Mouse (Mus musculus): ENCODE data around the gene Galr3.
A peak's percentile ranks its signal among the peaks of the same experiment; 100 is the strongest.
"Not testable (repeated sequence)": the region's sequence is repeated elsewhere in the genome, so short reads cannot be mapped to it uniquely, and the experiment has no call there.

Gene Galr3

GRCm38 (mm10) chr15:79026511-79027290 lies 15.0 kb upstream of the Galr3 start:
- DNase-seq (ENCODE audit: low read depth) = peak; percentile 33

DNA sequence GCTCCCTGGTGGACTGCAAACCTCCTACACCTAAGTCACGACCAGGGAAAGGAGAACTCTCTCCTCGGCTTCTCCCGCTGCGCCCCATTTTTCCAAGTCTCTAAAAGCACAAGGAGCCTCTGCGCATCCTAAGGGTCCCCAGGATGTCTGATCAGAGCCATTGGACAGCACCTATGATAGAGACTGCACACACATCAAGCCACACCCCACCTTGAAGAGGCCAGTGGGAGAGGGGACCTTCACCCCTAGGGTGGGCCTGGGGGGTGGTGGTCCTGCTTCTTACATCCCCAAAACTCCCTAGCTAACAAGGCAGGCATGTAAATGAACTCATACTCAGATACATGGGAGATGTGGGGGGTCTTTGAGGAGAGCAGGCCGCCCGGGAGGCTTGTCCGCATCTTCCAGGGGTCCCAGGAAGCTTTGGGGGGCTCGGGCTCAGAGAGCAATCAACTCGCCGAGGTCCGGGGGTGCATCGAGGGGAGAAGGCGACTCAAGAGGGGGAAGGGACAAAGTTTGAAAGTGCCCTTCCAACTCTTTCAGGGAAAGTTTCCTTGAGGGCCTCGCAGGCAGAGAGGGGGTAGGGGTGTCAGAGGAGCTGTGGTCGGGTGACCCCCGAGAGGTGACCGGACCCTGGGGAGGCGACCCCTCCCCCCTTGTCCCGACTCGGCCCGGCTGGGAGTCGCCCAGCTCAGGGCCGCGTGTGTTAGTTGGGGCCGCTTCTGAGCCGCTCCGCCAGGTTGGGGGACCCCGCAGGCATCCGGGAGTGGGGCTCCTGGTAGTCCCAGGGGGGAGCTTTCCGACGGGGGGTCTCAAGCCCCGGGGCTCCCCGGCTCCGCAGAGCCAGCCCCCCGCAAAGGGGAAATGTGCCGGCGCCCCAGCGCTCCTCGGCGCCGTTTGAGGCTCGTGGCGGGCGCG lies 14.1 kb upstream of the Galr3 start:
- peak; percentile 53 for DNase-seq (ENCODE audit: low read depth)

GRCm38 (mm10) chr15:79028237-79028738 lies 13.4 kb upstream of the Galr3 start, which contains the start of gene H1f0:
Gene H1f0 (plus strand): TSS chr15:79028450.
- peak; percentile 96 for DNase-seq (ENCODE audit: low read depth)

GRCm38 (mm10) chr15:79028823-79029484 lies 12.7 kb upstream of the Galr3 start:
- DNase-seq (ENCODE audit: low read depth) = peak; percentile 47

DNA sequence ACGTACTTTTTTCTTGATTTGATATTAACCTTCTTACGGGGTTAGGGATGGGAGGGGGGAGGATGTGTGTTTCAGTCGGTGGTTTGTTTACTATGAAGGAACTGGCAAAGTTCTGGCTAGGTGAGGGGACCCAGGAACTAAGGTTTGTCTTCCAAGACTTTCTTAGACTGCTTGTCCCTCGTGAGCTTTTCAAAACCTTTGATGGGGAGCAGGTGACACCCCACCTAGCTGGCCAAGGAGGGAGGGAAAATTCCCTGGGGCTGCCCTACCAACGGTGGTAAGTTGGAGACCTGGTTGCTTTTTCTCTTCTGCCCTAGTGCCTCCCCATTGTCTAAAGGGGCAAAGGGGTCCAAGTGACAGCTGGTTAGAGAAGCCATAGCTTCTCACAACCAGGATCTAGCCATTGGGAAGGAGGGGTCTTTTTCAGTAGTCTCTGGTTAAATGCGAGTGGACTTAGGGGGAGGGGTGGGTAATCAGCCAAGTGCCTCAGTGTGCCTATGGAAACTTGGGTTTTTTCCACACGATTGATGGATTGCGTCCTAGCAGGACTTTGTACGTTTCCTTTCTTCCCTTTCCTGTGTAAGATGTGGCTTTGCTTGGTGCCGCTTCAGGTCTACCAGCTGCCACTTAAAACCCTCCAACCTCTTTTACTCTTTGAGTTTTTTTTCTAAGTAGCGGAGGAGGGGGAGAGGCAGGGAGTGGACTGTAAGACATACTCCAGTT lies 12.0 kb upstream of the Galr3 start:
- peak; percentile 56 for DNase-seq (ENCODE audit: low read depth)

- peak; percentile 97 for DNase-seq (ENCODE audit: low read depth)
Measured at GRCm38 (mm10) chr15:79030551-79031435, 10.9 kb upstream of the Galr3 start.

DNA sequence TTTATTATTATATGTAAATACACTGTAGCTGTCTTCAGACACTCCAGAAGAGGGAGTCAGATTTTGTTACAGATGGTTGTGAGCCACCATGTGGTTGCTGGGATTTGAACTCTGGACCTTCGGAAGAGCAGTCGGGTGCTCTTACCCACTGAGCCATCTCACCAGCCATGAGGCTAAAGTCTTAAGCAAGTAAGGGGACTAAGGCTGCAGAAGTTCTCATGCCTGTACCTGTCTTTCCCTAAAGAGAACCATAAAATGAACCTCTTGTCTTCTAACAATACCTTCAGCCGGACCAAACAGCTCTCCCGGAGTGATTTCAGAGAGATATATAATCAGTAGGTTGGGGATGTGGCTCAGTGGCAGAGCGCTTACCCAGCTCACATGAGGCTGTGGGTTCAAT lies 9.8 kb upstream of the Galr3 start:
- DNase-seq (ENCODE audit: low read depth) = not testable (repeated sequence)

- DNase-seq (ENCODE audit: low read depth) = peak; percentile 92
Measured at GRCm38 (mm10) chr15:79037913-79038328, 3.8 kb upstream of the Galr3 start.

DNA sequence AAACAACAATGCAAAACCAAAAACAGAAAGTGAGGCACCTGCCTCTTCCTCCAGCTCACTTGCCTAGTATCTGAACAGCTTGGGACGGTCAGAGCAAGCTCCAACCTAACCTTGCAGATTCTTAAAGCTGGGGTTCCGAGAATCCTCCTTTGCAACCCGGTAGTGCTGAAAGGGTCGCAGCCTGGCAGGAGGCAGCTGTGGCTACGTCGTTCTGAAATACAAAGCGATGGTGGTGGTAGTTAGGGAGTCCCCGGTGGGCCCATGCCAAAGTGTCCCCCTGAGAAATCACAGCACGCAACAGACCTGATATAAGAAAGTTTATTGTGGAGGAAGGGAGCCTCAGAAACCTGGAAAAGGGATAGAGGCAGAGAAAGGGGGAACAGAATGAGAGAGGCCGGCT lies 3.4 kb upstream of the Galr3 start:
- no peak for DNase-seq (ENCODE audit: low read depth)

DNA sequence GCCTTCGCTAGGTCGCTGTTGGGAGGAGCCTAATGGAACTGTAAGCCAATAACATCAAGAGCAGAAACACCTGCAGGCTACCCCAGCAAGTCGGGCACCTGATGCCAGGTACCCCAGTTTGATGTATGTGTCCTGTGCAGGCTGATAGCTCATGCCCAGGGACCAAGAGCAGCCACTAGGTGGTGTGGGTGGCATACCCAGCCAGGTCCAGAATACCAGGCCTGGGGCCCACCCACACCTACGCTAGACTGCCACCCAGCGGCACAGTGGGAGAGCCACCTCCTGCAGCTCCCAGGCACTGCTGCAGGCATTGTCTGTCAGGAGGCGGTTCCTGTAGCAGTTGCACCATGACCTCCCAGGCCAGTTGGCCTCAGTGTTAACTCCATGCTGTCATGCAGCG lies 2.8 kb upstream of the Galr3 start:
- peak; percentile 80 for DNase-seq (ENCODE audit: low read depth)

DNA sequence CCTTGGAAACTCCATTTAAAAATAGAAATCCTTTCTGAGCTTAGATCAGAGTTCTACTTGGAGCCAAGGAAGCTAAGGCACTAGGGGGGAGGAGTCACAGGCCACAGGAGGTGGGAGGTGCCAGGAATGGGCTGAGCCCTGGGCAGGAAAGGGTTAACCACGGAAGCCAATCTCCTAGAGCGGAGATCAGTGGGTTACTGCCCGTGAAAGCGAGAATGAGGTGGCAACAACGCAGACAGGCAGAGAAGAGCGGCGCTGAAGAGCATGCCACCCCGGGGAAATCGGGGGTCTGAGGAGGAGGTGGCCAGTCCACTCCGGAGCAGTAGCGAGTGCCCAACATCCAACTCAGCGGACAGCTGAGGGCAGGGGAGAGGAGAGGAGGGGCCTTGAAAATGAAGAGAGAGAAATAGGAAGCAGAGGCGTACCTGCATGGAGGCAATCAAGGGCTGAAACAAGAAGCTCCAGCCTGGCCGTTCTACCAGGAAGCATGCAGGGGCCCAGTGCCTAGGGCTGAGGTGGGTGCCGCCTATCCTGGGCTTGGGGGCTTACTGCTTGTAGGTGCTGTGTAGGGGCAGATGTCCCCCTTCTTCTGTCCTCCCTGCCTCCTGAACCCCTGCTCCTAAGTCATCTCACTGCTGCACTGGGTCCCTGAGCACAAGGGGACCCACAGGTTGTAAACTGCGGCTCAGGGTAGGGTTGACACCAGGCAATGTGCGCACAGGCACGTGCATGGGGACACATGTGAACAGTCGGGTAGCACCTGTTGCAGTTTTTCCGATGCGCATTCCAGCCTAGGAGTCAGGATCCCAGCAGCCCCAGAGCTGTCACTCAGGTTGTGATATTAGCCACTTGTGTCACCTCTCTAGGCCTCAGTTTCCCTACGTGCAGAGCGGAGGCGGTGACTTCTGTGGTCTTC lies 926 bp upstream of the Galr3 start:
- DNase-seq (ENCODE audit: low read depth) = peak; percentile 48

- no peak for DNase-seq (ENCODE audit: low read depth)
Measured at GRCm38 (mm10) chr15:79042721-79043491, 1.2 kb downstream of the Galr3 start.

DNA sequence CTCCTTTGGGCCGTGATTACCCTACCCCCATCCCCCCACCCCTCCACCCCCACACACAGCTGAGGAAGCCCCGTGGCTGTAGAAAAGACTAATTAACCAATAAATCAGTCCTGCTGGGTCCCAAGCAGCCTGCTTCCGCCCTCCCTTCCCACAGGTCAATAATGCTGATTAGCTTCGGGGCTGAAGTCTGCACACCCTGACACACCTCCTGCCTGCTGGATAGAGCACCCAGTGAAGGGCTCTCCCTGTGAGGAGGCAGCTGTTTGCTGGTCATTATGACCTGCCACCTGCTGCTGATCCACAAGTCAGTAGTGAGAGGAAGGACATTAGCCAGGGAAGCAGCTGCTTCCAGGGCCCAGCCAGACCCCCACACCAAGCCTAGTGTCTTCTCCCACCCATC lies 3.2 kb downstream of the Galr3 start:
- no peak for DNase-seq (ENCODE audit: low read depth)

GRCm38 (mm10) chr15:79048186-79048585 lies 6.5 kb downstream of the Galr3 start:
- no peak for DNase-seq (ENCODE audit: low read depth)

DNA sequence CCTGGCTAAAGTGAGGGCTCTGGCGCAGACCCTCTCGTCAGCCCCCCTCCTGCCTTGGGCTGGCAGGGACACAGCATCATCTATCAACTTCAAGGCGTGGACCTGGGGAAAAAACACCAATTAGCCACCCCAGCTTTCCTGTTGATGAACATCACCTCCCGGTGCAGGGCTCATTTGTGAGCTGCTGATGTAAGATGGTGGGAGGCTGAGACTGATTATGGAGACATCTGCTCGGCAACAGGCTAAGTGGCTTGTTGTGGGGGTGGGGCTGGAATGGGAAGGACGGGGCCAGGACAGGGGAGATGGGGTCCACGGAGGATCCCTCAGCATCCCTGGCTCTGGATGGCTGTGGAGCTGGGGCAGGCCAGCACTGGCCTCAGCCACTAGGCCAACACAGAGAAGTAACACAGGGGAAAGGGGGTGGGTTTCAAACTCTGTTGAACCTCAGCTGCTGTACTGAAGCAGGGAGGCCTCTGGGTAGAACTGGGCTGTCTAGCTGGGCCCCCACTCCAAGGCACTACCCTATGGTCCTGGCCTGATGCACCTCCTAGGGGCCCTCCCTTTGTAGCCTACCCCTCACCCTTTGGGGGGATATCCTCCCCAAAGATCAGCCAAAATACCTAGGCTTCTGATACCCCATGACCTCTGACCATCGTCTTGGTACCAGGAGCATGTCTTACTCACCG lies 8.6 kb downstream of the Galr3 start:
- no peak for DNase-seq (ENCODE audit: low read depth)

- DNase-seq (ENCODE audit: low read depth) = no peak
Measured at GRCm38 (mm10) chr15:79050964-79051363, 9.3 kb downstream of the Galr3 start.

DNA sequence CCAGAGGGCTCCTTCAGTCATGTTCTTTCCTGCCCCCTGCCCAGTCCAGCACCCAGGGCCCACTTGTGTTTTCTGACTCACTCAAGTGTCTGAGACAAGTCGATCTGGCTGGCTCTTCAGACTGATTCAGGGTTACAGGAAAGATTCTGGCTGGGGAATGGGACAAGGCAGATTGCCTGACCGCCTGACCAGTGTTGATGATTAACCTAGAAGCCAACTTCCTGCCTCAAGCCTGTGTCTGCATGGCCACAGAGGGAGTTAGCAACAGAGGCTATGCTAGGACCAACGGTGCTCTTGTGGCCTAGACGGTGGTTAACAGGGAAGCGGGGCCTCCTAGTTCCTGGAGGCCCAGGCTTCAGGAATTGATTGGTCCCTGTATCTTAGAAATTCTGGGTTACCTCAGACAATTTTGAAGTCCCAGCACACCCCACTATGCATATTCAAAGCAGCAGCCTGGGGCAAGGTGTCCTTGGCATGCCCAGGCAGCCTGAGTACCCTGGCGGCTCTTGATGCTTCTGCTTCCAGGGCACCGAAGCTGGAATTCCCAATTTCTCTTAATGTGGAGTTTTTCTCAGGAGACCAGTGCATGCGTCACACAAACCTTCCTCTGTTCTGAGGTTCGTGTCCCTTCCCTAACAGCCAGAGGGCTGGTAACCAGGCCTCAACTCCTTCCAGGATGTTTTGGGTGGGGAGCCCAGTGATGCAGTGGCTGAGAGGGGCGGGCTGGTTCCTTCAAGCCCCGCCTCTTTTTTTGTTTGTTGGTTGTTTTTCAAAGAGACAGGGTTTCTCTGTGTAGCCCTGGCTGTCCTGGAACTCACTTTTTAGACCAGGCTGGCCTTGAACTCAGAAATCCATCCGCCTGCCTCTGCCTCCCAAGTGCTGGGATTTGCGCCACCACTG lies 10.0 kb downstream of the Galr3 start:
- peak; percentile 60 for DNase-seq (ENCODE audit: low read depth)
